Mouse (Mus musculus) stomach, embryonic 16.5 days (tissue): ENCODE results near the gene Dctn5. TPM values are rescaled to one million over a fixed set of nuclear protein-coding genes. Genes with fewer than 3 reads are reported as not detected.
A peak's percentile ranks its signal among the peaks of the same experiment; 100 is the strongest.

Experiments
- ATAC-seq: fragments of 200-750 bp; cut with Nextera tagmentation; 2 replicates; pipeline ENCODE4 v1.8.0; 2017; ENCODE audit warnings: moderate number of reproducible peaks, moderate TSS enrichment; ENCODE audit not compliant: insufficient read depth, low FRiP score
- H3K27ac ChIP-seq: fragments of 300-500 bp; sonication (generic); 2 replicates; pipeline ENCODE4 v1.5.1; 2014; ENCODE audit warnings: low read length
- H3K27me3 ChIP-seq: fragments of 300-500 bp; sonication (generic); 2 replicates; pipeline ENCODE4 v1.6.1; 2014; ENCODE audit warnings: low read length, control low read depth, mixed read lengths; ENCODE audit not compliant: control insufficient read depth, insufficient read depth
- H3K36me3 ChIP-seq: fragments of 300-500 bp; sonication (generic); 2 replicates; pipeline ENCODE4 v1.6.1; 2014; ENCODE audit warnings: low read length; ENCODE audit not compliant: control insufficient read depth, insufficient read depth
- H3K4me1 ChIP-seq: fragments of 300-500 bp; sonication (generic); 2 replicates; pipeline ENCODE4 v1.6.1; 2014; ENCODE audit warnings: low read length, control low read depth, mixed read lengths; ENCODE audit not compliant: control insufficient read depth, insufficient read depth
- H3K4me2 ChIP-seq: fragments of 300-500 bp; sonication (generic); 2 replicates; pipeline ENCODE4 v1.6.1; 2014; ENCODE audit warnings: low read depth, low read length, mixed read lengths
- H3K4me3 ChIP-seq: fragments of 300-500 bp; sonication (generic); replicated peaks from 2 replicates; pipeline ENCODE4 v1.5.1; 2014; ENCODE audit warnings: mild to moderate bottlenecking, low read length
- H3K9ac ChIP-seq: fragments of 300-500 bp; sonication (generic); 2 replicates; pipeline ENCODE4 v1.6.1; 2014; ENCODE audit warnings: low read length
- H3K9me3 ChIP-seq: fragments of 300-500 bp; sonication (generic); replicated peaks from 2 replicates; pipeline ENCODE4 v1.6.1; 2016; ENCODE audit warnings: low read length, control low read depth; ENCODE audit not compliant: control insufficient read depth
- WGBS: fragments of 180-500 bp; shearing (Covaris S2); extraction: QIAGEN DNeasy Blood & Tissue Kit; methylation state at CpG from one replicate; pipeline ENCODE4 v1.1.7; 2014; 5-methylcytosine and 5-hydroxymethylcytosine counted together
- polyA plus RNA-seq: library from polyadenylated mRNA; unstranded; fragments of >200 nt; fragmentation: Nextera tagmentation; extraction: Ambion mirVana; gene quantifications from 2 replicates; pipeline ENCODE4 v1.2.1, GENCODE M21; 2015

The Dctn5 gene
- polyA plus RNA-seq, 1 experiment from 2014 or later, result 112 TPM

DNA sequence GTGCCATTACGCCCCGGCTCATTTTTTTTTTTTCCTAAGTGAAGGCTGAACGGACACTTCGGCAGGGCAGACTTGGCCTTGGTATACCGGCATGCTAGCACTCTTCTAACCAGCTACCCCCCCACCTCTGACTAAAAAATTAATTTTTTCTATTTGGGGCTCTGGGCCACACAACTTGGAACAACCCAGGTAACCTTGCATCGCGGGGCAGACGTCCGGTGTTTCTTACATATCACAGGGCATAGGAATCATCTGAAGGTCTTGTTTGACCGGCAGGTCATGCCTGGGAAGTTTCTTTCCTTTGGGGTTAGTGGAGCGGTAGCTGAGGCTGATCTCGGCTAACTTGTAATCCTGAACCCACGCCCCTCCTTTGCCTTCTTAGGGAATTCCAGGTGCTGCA is 25.6 kb downstream of the Dctn5 start:
- WGBS, result 3% methylated on average over 13 of the region's 13 CpGs
- Histone ChIP-seq H3K4me2 (peak overlapping the region; percentile 89), H3K27ac (peak overlapping the region; percentile 93), H3K9ac (peak overlapping the region; percentile 84), H3K9me3 (no peaks in the 10 kb centered on the region), H3K36me3 (peaks cover 7% of the 10 kb centered on the region), H3K4me3 (peak overlapping the region; percentile 87), H3K27me3 (no peaks in the 10 kb centered on the region), H3K4me1 (peaks cover 33% of the 10 kb centered on the region)
- 0 out of 2 replicates have a peak, but pooled peaks have one; percentile 3 for ATAC-seq

DNA sequence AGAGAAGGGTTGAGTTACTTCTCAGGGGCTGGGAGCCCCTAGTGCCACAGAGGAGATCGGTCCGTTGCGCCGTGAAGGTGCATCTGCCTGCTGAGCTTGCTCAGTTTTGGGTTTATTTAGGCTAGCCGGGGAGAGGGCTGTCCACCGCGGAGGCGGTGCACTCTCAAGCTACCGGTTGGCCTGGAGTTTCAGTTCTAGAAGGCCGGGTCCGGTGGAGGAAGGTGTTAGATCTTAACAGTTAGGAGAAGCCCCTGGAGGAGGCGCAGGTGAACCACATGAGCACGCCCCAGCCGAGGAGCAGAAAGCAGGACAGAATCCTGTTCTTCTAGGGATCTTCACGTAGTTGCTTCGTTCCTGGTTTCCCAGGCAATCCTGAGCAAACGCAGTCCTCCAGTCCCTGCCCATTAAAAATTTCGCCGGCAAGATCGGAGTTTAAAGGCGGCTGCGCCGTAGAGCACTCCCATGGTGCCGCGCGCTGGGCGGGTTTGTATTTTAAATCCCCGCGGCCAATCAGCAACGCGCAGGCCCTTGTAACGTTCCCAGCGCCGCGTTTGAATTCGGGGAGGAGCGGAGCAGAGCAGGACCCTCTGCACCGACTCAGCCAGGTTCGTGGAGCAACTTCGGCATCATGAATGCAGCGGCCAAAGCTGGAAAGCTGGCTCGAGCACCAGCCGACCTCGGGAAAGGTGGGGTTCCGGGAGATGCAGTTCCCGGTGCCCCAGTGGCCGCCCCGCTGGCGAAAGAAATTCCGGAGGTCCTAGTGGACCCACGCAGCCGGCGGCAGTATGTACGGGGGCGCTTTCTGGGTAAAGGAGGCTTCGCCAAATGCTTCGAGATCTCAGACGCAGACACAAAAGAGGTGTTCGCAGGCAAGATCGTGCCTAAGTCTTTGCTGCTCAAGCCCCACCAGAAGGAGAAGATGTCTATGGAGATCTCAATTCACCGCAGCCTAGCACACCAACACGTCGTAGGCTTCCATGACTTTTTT is 26.4 kb downstream of the Dctn5 start, which contains the start of gene Plk1:
Gene Plk1 (plus strand): TSS at position 525 of the 988 bp plus-strand sequence.
- H3K9me3 ChIP-seq, result no peaks in the 10 kb centered on the region
- H3K4me1 ChIP-seq, result peaks cover 33% of the 10 kb centered on the region
- under 1% methylated on average over 63 of the region's 63 CpGs for WGBS
- H3K27ac ChIP-seq, result peak within 1 kb of the TSS; percentile 93
- peak within 1 kb of the TSS; percentile 84 for H3K9ac ChIP-seq
- peak; percentile 91 for ATAC-seq
- H3K4me3 ChIP-seq, result peak within 1 kb of the TSS; percentile 87
- peaks cover 8% of the 10 kb centered on the region for H3K36me3 ChIP-seq
- peak within 1 kb of the TSS; percentile 89 for H3K4me2 ChIP-seq
- H3K27me3 ChIP-seq, result no peaks in the 10 kb centered on the region

DNA sequence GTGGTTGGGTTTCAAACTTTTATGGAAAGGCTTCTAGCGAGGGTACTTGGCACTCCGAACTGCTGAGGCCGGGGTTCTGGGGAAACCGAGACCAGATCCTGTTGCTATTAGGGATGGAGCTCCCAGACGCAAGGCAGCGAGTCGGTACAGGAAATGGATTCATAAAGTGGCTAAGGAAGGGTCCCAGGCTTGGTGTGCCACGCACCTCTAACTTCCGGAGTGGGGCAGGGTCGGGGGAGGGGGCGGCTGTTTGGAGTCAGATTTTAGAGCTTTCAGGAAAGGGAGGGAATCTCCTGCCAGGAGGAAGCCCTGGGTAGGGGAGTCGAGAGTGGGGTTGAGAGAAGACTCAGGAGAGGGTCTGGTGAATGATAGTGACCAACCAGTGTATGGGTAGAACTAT is 27.2 kb downstream of the Dctn5 start:
- peaks cover 14% of the 10 kb centered on the region for H3K36me3 ChIP-seq
- H3K9ac ChIP-seq, result peak overlapping the region; percentile 82
- H3K9me3 ChIP-seq, result no peaks in the 10 kb centered on the region
- peaks cover 33% of the 10 kb centered on the region for H3K4me1 ChIP-seq
- H3K4me3 ChIP-seq, result peak overlapping the region; percentile 87
- no peaks in the 10 kb centered on the region for H3K27me3 ChIP-seq
- WGBS, result 1% methylated on average over 12 of the region's 12 CpGs
- ATAC-seq, result no peak
- H3K4me2 ChIP-seq, result peak overlapping the region; percentile 89
- peak overlapping the region; percentile 49; the same call in 1 of the 2 replicates for H3K27ac ChIP-seq

DNA sequence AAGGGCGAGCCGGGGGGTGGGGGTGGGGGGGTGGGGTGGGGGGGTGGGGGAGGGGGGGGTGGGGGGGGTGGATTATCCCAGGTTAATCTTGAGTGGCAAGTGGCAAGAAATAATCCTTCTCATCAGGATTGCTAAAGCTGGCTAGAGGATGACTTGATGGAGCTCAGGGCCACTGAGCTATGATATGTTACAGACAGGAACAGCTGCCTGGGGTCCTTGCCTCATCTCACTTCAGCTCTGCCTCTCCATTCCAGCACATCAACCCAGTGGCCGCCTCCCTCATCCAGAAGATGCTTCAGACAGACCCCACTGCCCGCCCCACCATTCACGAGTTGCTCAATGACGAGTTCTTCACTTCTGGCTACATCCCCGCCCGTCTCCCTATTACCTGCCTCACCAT is 30.9 kb downstream of the Dctn5 start:
- Histone ChIP-seq H3K9ac (no peak overlapping the region), H3K27ac (no peak overlapping the region), H3K27me3 (no peaks in the 10 kb centered on the region), H3K36me3 (peaks cover 27% of the 10 kb centered on the region), H3K4me3 (no peak overlapping the region), H3K9me3 (no peaks in the 10 kb centered on the region), H3K4me1 (peaks cover 20% of the 10 kb centered on the region), H3K4me2 (no peak overlapping the region)
- ATAC-seq, result no peak
- WGBS, result 92% methylated on average over 8 of the region's 8 CpGs

DNA sequence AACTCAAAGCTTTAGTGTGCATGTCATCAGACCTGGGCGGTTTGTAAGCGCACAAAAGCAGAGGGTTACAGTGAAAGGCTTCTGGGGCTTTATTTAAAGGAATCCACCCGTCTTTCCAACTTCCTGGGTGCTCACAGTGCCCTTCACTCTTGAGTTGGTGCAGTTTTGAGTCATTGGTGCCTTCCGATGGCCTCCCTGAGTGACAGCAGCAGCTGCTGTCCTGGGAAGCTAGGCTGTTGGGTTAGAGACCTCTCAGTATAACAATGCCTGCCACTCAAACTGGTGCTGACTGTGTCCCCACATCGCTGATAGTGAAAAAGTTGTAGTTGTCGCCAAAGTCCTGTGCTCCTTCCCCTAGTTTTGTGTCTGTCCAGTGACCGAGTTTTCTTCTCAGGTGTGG is 34.4 kb downstream of the Dctn5 start:
- no peak overlapping the region for H3K27ac ChIP-seq
- peaks cover 41% of the 10 kb centered on the region for H3K36me3 ChIP-seq
- WGBS, result 91% methylated on average over 7 of the region's 7 CpGs
- H3K4me2 ChIP-seq, result no peak overlapping the region
- no peak overlapping the region for H3K4me3 ChIP-seq
- H3K9me3 ChIP-seq, result no peaks in the 10 kb centered on the region
- H3K4me1 ChIP-seq, result no peaks in the 10 kb centered on the region
- H3K9ac ChIP-seq, result no peak overlapping the region
- no peak for ATAC-seq
- no peaks in the 10 kb centered on the region for H3K27me3 ChIP-seq

DNA sequence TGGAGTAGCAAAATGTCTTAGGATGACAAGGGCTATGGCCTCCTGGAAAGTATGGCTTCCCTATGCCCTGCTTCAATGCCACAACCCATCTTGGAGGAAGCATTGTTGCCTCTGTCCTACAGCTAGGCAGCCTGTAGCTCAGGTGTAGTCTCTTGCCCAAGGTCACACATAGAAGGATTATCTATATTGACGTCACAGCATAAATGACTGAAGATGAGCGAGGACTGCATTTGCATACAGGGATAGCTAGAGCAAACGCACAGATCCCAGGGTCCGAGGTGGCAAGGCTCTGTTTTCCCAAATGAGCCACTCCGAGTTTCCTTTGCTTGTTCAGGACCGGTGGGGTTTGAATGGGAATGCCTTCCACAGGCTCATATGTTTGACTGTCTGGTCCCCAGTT is 37.9 kb downstream of the Dctn5 start:
- ATAC-seq, result no peak

DNA sequence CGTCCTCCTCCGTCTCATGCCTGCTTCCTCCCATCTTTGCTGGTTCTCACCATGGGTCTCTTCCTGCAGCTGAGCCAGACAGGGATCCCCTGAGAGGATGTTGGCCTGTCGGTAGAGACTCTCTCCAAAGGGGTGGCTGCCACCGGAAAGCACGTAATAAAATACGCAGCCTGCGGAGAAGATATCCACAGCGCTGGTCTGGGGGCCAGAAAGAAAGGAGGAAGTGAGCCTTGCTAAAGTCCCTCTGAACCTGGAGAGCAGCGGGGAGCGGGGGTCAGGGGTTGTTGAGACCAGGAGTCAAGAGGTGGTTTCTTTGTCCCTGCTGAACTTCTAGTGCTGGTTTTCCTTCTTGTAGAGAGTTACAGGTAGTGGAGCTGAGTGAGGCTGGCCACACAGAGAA is 38.8 kb downstream of the Dctn5 start:
- WGBS, result 68% methylated on average over 10 of the region's 10 CpGs
- no peak for ATAC-seq
- H3K27me3 ChIP-seq, result no peaks in the 10 kb centered on the region
- H3K4me3 ChIP-seq, result no peak overlapping the region
- no peak overlapping the region for H3K9ac ChIP-seq
- H3K9me3 ChIP-seq, result no peaks in the 10 kb centered on the region
- peaks cover 27% of the 10 kb centered on the region for H3K36me3 ChIP-seq
- H3K27ac ChIP-seq, result no peak overlapping the region
- H3K4me1 ChIP-seq, result no peaks in the 10 kb centered on the region
- H3K4me2 ChIP-seq, result no peak overlapping the region

More for the DNA sequence above, 37.9 kb downstream of the Dctn5 start:
- Histone ChIP-seq H3K27ac (no peak overlapping the region), H3K4me3 (no peak overlapping the region), H3K9ac (no peak overlapping the region), H3K9me3 (no peaks in the 10 kb centered on the region), H3K27me3 (no peaks in the 10 kb centered on the region), H3K4me2 (no peak overlapping the region), H3K36me3 (peaks cover 27% of the 10 kb centered on the region), H3K4me1 (no peaks in the 10 kb centered on the region)
- 83% methylated on average over 6 of the region's 6 CpGs for WGBS

DNA sequence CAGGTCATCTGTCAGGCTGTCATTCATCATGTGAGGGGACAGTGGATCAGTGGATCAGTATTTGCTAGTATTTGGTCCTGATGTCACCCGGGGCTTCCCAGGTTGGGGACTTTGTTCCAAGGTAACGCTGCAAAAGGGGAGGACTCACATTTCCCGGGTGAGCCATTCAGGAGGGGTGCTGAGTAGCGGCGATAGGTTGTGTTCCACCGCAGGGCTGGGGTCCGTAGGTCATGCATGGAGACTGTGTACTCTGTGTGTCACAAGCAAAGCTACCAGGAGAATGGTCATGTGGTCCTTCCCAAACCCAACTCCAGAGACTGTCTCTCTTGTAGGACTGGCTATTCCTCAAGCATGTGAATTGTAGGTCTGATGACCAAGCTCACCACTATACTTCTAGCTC is 47.9 kb downstream of the Dctn5 start:
- no peak for ATAC-seq
- Histone ChIP-seq H3K9me3 (no peaks in the 10 kb centered on the region), H3K4me3 (no peak overlapping the region), H3K4me2 (no peak overlapping the region), H3K4me1 (no peaks in the 10 kb centered on the region), H3K27me3 (no peaks in the 10 kb centered on the region), H3K9ac (no peak overlapping the region), H3K36me3 (no peaks in the 10 kb centered on the region), H3K27ac (no peak overlapping the region)
- 86% methylated on average over 7 of the region's 7 CpGs for WGBS

DNA sequence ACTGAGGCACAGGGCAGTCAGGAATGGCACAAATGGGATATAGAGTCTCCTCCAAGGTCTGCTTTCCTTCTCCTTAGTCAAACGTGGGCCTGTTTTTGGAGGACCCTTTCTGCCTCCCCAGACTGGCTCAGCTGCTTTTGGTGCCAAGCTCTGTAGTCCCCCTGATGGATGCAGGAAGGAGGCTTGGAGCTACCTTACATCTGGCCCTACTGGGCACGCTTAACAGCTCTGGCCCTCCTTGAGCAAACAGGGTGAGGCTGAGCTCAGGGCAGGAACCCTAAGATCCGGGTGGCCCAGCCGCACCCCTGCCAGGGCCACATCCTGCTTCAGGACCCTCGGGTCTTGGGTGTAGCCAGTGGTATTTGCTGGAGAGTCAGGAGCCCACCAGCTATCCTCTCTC is 51.7 kb downstream of the Dctn5 start:
- Histone ChIP-seq H3K4me2 (peak overlapping the region; percentile 11), H3K27ac (peak overlapping the region; percentile 8; the same call in 1 of the 2 replicates), H3K9ac (no peak overlapping the region), H3K36me3 (no peaks in the 10 kb centered on the region), H3K4me1 (no peaks in the 10 kb centered on the region), H3K27me3 (no peaks in the 10 kb centered on the region), H3K9me3 (no peaks in the 10 kb centered on the region), H3K4me3 (peak overlapping the region; percentile 18)
- ATAC-seq, result peak; percentile 89
- WGBS, result 51% methylated on average over 5 of the region's 5 CpGs
